Mouse (Mus musculus) retina, adult 2 months (tissue): Measurements from ENCODE around the gene Gm49387.
A peak's percentile ranks its signal among the peaks of the same experiment; 100 is the strongest.

Source experiments
- DNase-seq: peaks from one replicate; pipeline ENCODE4 v3.0.0-alpha.2; 2012; ENCODE audit warnings: low read depth, low spot score

Gene Gm49387

GRCm38 (mm10) chr14:31662555-31663211, 22.0 kb upstream of the Gm49387 start:
- DNase-seq = no peak

DNA sequence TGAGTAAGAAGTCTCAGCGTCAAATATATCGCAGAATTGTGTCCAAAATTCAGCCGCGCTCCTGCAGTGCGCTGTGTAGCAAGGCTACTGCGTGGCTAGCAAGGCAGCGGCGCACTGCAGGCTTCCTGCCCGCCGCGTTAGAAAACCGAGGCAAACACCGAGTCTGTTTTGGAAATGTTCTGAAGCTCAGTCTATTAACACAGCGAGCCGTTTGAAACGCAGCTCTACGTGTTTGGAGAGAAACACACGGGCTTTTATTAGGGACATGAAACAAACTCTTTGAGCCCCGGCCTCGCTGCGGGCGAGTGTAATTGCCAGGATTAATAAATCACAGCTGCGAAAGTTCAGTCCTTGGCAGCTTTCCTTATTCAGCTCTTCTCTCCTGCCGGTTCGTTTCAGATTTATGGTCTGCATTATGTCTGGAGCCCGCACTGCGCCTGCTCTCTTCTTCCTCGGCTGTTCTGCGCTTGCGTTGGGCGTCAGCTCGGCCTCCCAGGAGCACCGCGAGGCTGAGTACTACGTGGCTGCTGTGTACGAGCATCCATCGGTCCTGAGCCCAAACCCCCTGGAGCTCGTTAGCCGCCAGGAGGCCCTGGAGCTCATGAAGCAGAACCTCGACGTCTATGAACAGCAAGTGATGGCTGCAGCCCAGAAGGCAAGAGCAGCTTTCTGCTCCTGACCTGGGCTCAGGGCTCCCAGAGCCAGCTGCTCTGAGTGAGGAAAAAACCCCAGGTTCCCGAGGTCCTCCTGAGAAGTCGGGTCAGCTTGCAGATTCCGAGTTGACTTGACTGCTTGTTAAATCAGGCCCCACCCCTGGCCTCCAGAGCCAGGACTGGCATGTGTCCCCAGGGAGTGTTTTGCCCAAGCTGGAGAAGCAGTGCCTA, 21.2 kb upstream of the Gm49387 start:
- DNase-seq = peak; percentile 40

DNA sequence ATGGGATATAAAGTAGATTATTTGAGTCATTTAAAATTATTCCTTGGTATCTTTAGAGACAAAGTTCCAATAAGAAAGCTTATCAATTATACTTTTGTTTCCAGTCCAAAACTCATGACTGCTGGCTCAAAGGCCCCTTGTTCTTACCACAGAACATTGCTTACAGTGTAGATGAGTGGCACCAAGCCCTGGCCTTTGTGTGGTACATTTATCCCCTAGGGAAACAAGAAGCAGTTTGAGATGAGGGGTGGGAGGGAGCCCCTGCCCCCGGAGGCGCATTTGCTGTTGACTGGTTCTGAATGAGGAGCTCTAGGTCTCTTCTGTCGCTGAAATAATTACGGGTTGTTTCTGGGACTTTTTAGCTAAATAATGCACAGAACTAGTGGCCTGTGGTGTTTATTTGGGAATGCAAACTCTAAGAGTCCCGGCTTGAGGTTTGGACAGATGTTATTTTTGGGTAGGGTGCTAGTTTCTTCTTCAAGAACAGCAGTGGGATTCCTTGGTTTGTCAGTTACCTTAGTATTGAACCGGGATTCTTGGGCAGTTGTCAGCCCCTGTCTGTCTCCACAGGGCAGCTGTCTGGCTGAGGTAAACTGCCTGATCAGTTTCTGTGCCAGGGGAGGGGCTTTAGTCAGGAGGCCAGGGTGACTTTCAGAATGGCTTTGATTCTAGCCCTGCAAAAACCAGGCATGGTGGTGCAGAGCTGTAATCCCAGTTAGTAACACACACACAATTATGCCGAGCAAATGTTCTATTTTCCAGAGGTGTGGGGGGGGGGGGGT, 19.8 kb upstream of the Gm49387 start:
- DNase-seq = no peak

DNA sequence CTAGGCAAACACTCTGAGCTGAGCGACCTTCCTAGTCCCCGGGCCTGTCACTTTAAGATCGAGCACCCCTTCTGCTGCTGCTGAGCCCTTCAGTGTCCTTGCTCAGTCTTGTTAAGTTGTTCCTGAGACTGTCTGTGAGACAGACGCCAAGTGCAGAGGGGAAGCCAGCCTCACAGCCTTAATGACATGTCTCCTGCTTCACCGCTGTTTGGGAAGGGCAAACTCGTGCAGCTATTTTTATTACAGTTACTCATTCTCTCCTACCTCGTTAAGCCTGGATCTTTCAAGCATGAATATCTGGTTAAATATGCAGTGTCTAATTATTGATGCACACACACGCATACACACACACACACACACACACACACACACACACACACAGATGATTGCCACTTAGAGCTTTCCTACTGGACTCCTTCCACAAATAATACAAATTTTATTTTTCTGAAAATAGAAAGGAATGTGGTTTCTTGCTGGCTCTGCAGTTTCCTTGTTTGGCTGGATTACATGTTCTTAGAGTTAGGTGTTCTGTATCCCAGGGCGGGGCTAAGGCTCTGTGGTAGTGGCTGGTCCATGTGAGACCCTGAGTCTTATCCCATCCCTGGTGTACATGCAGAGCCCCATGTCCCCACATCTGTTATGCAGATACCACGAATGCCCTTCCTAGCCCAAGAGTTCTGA, 19.0 kb upstream of the Gm49387 start:
- no peak for DNase-seq

DNA sequence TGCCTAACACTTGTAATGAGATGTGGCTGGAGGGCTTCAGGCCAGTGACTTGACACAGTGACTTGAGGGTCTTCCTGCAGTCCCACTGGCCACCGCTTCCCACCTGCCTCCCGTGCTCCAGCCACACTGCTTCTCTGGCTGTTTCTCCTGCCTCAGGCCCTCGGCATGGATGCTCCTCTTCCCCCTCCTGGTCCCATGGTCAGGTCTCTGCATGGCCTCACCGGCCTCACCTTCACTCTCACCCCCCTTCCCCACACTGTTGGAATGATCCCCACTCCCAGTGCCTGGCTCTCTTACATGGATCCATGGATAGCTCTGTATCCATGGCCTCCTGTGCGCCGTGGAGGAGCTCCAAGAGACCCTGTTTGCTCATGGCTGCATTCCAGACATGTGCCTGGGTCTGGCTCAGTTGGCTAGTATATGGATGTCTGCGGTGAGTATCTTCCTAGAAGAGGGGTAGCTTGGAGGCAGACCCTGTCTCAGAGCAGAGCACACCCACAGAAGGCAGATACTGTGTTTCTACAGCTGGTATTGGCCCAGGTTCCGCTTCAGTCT, 17.5 kb upstream of the Gm49387 start:
- DNase-seq = no peak

GRCm38 (mm10) chr14:31656857-31657645, 16.4 kb upstream of the Gm49387 start:
- DNase-seq = no peak

DNA sequence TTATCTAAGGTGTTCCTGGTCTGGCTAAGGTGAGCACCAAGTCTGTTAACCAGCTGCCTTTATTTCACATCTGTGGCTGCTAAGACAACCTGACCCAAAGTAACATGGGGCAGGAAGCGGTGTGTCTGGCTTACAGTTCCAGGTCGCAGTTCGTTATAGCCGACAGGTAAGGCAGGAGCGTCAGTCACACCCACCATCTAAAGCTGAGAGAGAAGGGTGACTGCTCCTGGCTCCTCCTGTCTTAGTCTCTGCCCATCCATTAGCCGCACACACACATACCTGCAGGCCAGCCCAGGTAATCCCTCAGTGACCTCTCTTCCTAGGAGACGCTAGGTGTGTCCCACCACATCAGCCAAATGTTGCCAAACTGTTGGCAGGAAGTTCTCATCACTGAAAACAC, 15.7 kb upstream of the Gm49387 start:
- no peak for DNase-seq

DNA sequence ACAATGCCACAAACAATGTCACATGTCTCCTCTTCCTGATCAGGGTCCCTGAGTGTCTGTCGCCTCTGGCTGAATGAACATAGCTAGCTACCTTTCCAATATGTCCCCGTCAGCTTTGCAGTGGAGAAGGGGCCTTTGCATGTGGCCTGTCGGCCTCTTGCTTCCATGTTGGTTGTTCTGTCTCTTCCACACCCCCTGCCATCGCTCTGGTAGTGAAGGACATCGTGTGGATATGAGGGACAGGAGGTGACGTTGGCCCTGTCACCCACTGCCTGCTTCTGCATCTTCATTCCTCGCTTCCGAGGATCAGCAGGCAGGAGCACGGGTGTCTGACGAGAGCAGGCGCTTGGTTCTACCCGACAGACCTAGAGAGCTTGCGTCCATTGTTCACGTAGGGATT, 14.7 kb upstream of the Gm49387 start:
- DNase-seq = no peak

GRCm38 (mm10) chr14:31654816-31655215, 14.1 kb upstream of the Gm49387 start:
- DNase-seq = no peak

DNA sequence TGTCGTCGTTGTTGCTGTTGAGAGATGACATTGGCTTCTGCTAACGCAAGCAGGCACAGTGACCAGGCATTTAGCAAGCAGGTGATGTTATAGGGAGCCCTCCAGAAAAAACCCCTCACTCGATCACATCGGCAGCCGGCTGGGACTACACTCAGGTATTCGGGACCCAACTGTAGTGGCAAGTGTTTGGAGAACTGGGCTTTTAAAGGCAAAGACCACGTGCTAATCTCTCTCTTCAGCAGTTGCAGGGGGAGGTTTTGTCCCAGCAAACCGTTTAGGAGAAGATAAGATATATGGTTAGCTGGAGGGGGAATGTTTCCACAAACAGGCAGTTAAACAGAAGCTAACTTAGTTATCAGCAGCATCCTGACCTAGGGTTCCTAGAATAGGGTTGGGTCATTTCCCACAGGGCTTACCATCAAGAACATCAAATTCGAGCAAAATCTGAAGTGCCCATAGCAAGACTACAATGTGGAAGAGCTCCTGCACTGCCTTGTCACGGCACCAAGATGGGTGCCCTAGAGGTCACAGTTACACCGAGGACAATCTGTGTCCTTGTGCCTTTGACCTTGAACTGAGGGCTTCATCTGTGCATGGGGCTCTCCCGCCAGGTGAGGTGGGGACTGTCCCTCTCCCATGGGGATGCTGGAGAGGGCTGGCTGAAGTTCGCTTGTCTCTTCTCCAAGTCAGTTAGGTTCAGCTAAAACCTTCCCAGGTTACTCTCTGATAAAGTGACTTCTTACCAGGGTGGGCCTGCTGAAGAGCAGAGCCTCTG, 12.6 kb upstream of the Gm49387 start:
- DNase-seq = no peak

DNA sequence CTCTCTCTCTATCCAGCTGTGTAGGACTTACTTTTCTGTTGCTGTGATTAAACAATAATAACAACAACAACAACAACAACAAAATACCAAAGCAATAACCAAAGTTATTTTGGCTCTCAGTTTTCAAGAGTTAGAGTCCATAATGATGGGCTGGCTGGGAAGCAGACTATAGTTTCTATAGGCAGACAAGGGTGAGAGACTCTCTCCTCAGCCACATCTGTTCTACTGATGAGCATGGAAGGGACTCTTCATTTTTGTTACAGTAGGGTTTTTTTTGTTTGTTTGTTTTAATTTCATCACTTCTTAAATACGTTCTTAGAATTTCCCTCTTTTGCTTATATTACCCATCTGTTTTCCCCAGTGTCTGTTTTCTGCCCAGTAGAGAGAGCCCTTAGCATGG, 11.9 kb upstream of the Gm49387 start:
- no peak for DNase-seq

DNA sequence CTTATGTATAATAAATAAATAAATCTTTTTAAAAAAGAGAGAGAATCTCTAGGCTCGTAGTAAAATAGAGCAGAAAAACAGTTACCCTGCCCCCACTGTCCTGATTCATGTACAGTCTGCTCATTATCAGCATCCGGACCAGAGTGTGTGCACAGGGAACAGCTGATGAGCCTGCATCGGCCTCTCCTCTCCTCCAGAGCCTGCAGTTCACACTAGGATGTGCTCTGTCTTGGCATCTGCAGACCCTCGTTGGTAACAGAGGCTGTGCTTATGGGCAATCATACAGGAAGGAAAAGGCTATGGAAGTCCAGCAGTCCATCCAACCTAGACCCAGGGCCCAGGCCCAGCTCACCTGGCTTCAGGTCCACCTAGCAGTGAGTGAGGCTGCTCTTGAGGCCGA, 11.4 kb upstream of the Gm49387 start:
- DNase-seq = no peak

GRCm38 (mm10) chr14:31651206-31651605, 10.5 kb upstream of the Gm49387 start:
- DNase-seq = no peak

- DNase-seq = no peak
These were observed 9.7 kb upstream of the Gm49387 start for GRCm38 (mm10) chr14:31650347-31650746.

DNA sequence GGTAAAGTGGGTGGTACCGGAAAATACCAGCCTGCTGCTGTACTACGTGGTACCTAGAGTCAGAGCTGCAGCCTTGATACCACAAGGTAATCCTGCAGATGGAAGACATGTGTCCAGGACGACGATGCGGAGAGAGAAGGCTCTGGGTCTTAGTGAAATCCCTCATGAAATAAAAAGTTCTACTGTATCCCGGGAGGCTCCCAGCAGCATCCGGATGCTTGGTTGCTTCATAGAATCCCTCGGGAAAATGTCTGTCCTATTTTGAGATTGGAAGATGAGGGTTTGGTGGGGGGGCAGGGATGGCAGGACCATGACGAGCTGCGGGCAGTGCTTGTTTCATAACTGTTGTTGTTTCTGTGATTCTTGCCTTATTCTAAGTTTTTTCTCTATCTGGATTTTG, 7.3 kb upstream of the Gm49387 start:
- no peak for DNase-seq

DNA sequence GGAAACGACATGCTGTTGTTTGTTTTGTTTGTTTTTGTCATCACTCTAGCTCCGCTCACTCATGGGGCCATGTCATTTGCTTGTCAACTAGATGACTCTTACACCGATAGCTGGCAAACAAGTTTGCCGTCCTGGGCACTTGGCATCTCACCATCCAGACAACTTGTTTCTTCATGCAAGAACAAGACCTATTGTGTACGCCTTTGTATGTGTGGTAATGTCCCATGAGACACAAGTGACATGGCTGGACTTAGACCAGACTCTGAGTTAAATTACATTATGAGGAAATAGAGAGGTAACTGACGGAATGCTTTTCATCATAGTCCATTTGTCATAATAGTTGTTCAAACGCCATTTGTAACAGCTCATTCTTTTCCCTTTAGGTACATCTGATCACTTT, 5.2 kb upstream of the Gm49387 start:
- DNase-seq = no peak

DNA sequence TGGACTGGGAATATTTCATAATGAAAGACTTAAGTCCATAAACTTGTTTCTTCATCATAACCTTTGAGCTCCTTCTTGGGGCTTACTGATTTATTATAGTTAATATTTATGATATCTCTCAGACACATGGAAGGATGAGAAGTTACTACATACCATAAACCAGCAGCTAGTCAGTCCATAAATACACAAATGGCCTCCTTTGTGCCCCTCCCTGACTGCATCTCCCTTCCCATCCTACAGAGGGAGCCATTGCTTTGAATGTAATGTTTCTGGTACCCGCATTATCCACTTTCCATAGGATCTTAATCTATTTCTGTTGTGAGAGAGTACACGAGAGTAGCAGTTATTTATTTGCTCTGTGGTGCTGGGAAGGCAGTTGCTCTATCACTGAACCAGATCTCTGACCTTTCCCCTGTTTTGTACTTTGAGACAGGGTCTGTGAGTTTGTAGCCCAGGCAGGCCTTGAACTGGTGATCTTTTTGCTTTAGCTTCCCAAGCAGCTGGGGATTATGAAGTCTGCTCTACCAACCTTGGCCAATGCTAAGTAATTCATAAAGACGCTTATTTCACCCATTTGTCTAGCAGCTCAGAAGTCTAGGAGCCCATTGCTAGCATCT, 4.4 kb upstream of the Gm49387 start:
- no peak for DNase-seq

DNA sequence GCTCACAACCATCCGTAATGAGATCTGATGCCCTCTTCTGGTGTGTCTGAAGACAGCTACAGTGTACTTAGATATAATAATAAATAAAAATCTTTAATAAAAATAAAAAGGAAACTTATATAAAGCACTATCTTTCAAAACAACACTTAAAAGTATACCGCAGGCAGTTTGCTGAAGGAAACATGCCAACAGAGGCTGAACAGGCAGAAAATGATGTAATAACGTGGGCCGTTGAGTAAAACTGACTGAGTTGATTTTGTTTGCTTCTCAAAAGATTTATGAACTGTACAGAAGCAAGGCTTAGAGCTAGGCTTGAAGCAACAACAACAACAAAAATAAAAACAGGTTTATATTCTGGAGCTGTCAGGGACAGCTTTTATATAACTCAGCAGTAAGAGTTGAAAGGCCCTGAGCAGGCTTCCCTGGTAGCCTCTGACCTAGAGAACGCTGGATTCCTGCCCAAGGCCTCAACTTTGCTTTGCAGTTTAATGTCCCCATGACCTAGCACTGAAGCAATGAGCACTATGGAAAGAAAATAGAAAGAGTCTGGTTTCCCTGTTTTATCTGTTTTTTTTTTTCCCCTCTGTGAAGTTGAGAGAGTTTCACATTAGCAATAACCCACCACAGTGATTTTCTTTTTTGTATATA, 3.6 kb upstream of the Gm49387 start:
- DNase-seq = no peak
